Mouse (Mus musculus): ENCODE measurements around the gene Bpifa2. TPM values are rescaled to one million over a fixed set of nuclear protein-coding genes. Genes with fewer than 3 reads are reported as not detected.
A peak's percentile ranks its signal among the peaks of the same experiment; 100 is the strongest.

The Bpifa2 gene
- not detected in 2 replicates for polyA plus RNA-seq (2014; fragmentation: Nextera tagmentation; extraction: Ambion mirVana)

GRCm38 (mm10) chr2:154007965-154008364 is at the start of gene Bpifa2:
TSS of gene Bpifa2 (plus strand) at chr2:154008265.
- H3K4me3 ChIP-seq (ENCODE audit: low read depth, low read length) = no peak within 1 kb of the TSS
- no peaks in the 10 kb centered on the region for H3K27me3 ChIP-seq (ENCODE audit: control insufficient read depth, insufficient read depth, low read length)
- no peak within 1 kb of the TSS for H3K27ac ChIP-seq (ENCODE audit: low read depth, low read length)
- H3K9me3 ChIP-seq (replicated peaks; ENCODE audit: control insufficient read depth, low read length) = no peaks in the 10 kb centered on the region
- no peaks in the 10 kb centered on the region for H3K36me3 ChIP-seq (ENCODE audit: control insufficient read depth, insufficient read depth, low read length)
- WGBS (ENCODE audit: insufficient replicate concordance) = 69% methylated on average over 3 of the region's 3 CpGs
- no peak within 1 kb of the TSS for H3K9ac ChIP-seq (ENCODE audit: low read depth, low read length)
- H3K4me1 ChIP-seq (ENCODE audit: control insufficient read depth, insufficient read depth, low read length) = no peaks in the 10 kb centered on the region
- ATAC-seq (replicated peaks; ENCODE audit: insufficient number of reproducible peaks, low FRiP score, low TSS enrichment) = no peak
- no peak within 1 kb of the TSS for H3K4me2 ChIP-seq

GRCm38 (mm10) chr2:153962821-153963331 is 45.2 kb upstream of the Bpifa2 start:
- Histone ChIP-seq H3K27me3 (ENCODE audit: control insufficient read depth, insufficient read depth, low read length) (no peaks in the 10 kb centered on the region), H3K9me3 (replicated peaks; ENCODE audit: control insufficient read depth, low read length) (no peaks in the 10 kb centered on the region), H3K4me3 (ENCODE audit: low read depth, low read length) (no peak overlapping the region), H3K4me2 (no peak overlapping the region), H3K27ac (ENCODE audit: low read depth, low read length) (no peak overlapping the region), H3K4me1 (ENCODE audit: control insufficient read depth, insufficient read depth, low read length) (no peaks in the 10 kb centered on the region), H3K9ac (ENCODE audit: low read depth, low read length) (no peak overlapping the region), H3K36me3 (ENCODE audit: control insufficient read depth, insufficient read depth, low read length) (no peaks in the 10 kb centered on the region)
- 52% methylated on average over 4 of the region's 4 CpGs for WGBS (ENCODE audit: insufficient replicate concordance)
- no peak for ATAC-seq (replicated peaks; ENCODE audit: insufficient number of reproducible peaks, low FRiP score, low TSS enrichment)

GRCm38 (mm10) chr2:153963334-153963733 is 44.7 kb upstream of the Bpifa2 start:
- Histone ChIP-seq H3K9me3 (replicated peaks; ENCODE audit: control insufficient read depth, low read length) (no peaks in the 10 kb centered on the region), H3K4me3 (ENCODE audit: low read depth, low read length) (no peak overlapping the region), H3K4me2 (no peak overlapping the region), H3K27ac (ENCODE audit: low read depth, low read length) (no peak overlapping the region), H3K27me3 (ENCODE audit: control insufficient read depth, insufficient read depth, low read length) (no peaks in the 10 kb centered on the region), H3K9ac (ENCODE audit: low read depth, low read length) (no peak overlapping the region), H3K36me3 (ENCODE audit: control insufficient read depth, insufficient read depth, low read length) (no peaks in the 10 kb centered on the region), H3K4me1 (ENCODE audit: control insufficient read depth, insufficient read depth, low read length) (no peaks in the 10 kb centered on the region)
- WGBS (ENCODE audit: insufficient replicate concordance) = 73% methylated on average over 1 of the region's 1 CpGs
- no peak for ATAC-seq (replicated peaks; ENCODE audit: insufficient number of reproducible peaks, low FRiP score, low TSS enrichment)

- no peak overlapping the region for H3K27ac ChIP-seq (ENCODE audit: low read depth, low read length)
- ATAC-seq (replicated peaks; ENCODE audit: insufficient number of reproducible peaks, low FRiP score, low TSS enrichment) = no peak
- no peak overlapping the region for H3K4me3 ChIP-seq (ENCODE audit: low read depth, low read length)
- H3K4me2 ChIP-seq = no peak overlapping the region
- no peaks in the 10 kb centered on the region for H3K9me3 ChIP-seq (replicated peaks; ENCODE audit: control insufficient read depth, low read length)
- 69% methylated on average over 5 of the region's 5 CpGs for WGBS (ENCODE audit: insufficient replicate concordance)
- H3K27me3 ChIP-seq (ENCODE audit: control insufficient read depth, insufficient read depth, low read length) = no peaks in the 10 kb centered on the region
- no peaks in the 10 kb centered on the region for H3K4me1 ChIP-seq (ENCODE audit: control insufficient read depth, insufficient read depth, low read length)
- H3K9ac ChIP-seq (ENCODE audit: low read depth, low read length) = no peak overlapping the region
- H3K36me3 ChIP-seq (ENCODE audit: control insufficient read depth, insufficient read depth, low read length) = no peaks in the 10 kb centered on the region
Measured at GRCm38 (mm10) chr2:153970221-153970620, 37.8 kb upstream of the Bpifa2 start.

- no peak within 1 kb of the TSS for H3K27ac ChIP-seq (ENCODE audit: low read depth, low read length)
- no peak for ATAC-seq (replicated peaks; ENCODE audit: insufficient number of reproducible peaks, low FRiP score, low TSS enrichment)
- no peaks in the 10 kb centered on the region for H3K36me3 ChIP-seq (ENCODE audit: control insufficient read depth, insufficient read depth, low read length)
- no peak within 1 kb of the TSS for H3K4me3 ChIP-seq (ENCODE audit: low read depth, low read length)
- H3K4me1 ChIP-seq (ENCODE audit: control insufficient read depth, insufficient read depth, low read length) = no peaks in the 10 kb centered on the region
- H3K4me2 ChIP-seq = no peak within 1 kb of the TSS
- 67% methylated on average over 5 of the region's 5 CpGs for WGBS (ENCODE audit: insufficient replicate concordance)
- no peak within 1 kb of the TSS for H3K9ac ChIP-seq (ENCODE audit: low read depth, low read length)
- no peaks in the 10 kb centered on the region for H3K27me3 ChIP-seq (ENCODE audit: control insufficient read depth, insufficient read depth, low read length)
- H3K9me3 ChIP-seq (replicated peaks; ENCODE audit: control insufficient read depth, low read length) = no peaks in the 10 kb centered on the region
Measured at GRCm38 (mm10) chr2:153974582-153974981, 33.5 kb upstream of the Bpifa2 start, which contains the start of gene Bpifa6. TSS of gene Bpifa6 (plus strand) at chr2:153974945.

- no peak overlapping the region for H3K4me3 ChIP-seq (ENCODE audit: low read depth, low read length)
- no peaks in the 10 kb centered on the region for H3K36me3 ChIP-seq (ENCODE audit: control insufficient read depth, insufficient read depth, low read length)
- H3K27me3 ChIP-seq (ENCODE audit: control insufficient read depth, insufficient read depth, low read length) = no peaks in the 10 kb centered on the region
- 7% methylated on average over 7 of the region's 7 CpGs for WGBS (ENCODE audit: insufficient replicate concordance)
- H3K27ac ChIP-seq (ENCODE audit: low read depth, low read length) = no peak overlapping the region
- no peak overlapping the region for H3K9ac ChIP-seq (ENCODE audit: low read depth, low read length)
- ATAC-seq (replicated peaks; ENCODE audit: insufficient number of reproducible peaks, low FRiP score, low TSS enrichment) = 0 out of 2 replicates have a peak, but pooled peaks have one; percentile 10
- H3K4me1 ChIP-seq (ENCODE audit: control insufficient read depth, insufficient read depth, low read length) = no peaks in the 10 kb centered on the region
- H3K4me2 ChIP-seq = no peak overlapping the region
- H3K9me3 ChIP-seq (replicated peaks; ENCODE audit: control insufficient read depth, low read length) = no peaks in the 10 kb centered on the region
Measured at GRCm38 (mm10) chr2:153995770-153996169, 12.3 kb upstream of the Bpifa2 start.

- Histone ChIP-seq H3K27me3 (ENCODE audit: control insufficient read depth, insufficient read depth, low read length) (no peaks in the 10 kb centered on the region), H3K9ac (ENCODE audit: low read depth, low read length) (no peak overlapping the region), H3K27ac (ENCODE audit: low read depth, low read length) (no peak overlapping the region), H3K4me2 (no peak overlapping the region), H3K4me3 (ENCODE audit: low read depth, low read length) (no peak overlapping the region), H3K4me1 (ENCODE audit: control insufficient read depth, insufficient read depth, low read length) (no peaks in the 10 kb centered on the region), H3K36me3 (ENCODE audit: control insufficient read depth, insufficient read depth, low read length) (no peaks in the 10 kb centered on the region), H3K9me3 (replicated peaks; ENCODE audit: control insufficient read depth, low read length) (no peaks in the 10 kb centered on the region)
- no peak for ATAC-seq (replicated peaks; ENCODE audit: insufficient number of reproducible peaks, low FRiP score, low TSS enrichment)
- WGBS (ENCODE audit: insufficient replicate concordance) = 61% methylated on average over 3 of the region's 3 CpGs
Measured at GRCm38 (mm10) chr2:154000501-154000900, 7.6 kb upstream of the Bpifa2 start.

GRCm38 (mm10) chr2:154001056-154001455 is 7.0 kb upstream of the Bpifa2 start:
- H3K4me1 ChIP-seq (ENCODE audit: control insufficient read depth, insufficient read depth, low read length) = no peaks in the 10 kb centered on the region
- ATAC-seq (replicated peaks; ENCODE audit: insufficient number of reproducible peaks, low FRiP score, low TSS enrichment) = no peak
- H3K27me3 ChIP-seq (ENCODE audit: control insufficient read depth, insufficient read depth, low read length) = no peaks in the 10 kb centered on the region
- no peak overlapping the region for H3K4me3 ChIP-seq (ENCODE audit: low read depth, low read length)
- H3K4me2 ChIP-seq = no peak overlapping the region
- no peak overlapping the region for H3K27ac ChIP-seq (ENCODE audit: low read depth, low read length)
- no peaks in the 10 kb centered on the region for H3K9me3 ChIP-seq (replicated peaks; ENCODE audit: control insufficient read depth, low read length)
- no peak overlapping the region for H3K9ac ChIP-seq (ENCODE audit: low read depth, low read length)
- no peaks in the 10 kb centered on the region for H3K36me3 ChIP-seq (ENCODE audit: control insufficient read depth, insufficient read depth, low read length)

GRCm38 (mm10) chr2:154004456-154004855 is 3.6 kb upstream of the Bpifa2 start:
- no peak for ATAC-seq (replicated peaks; ENCODE audit: insufficient number of reproducible peaks, low FRiP score, low TSS enrichment)
- Histone ChIP-seq H3K9me3 (replicated peaks; ENCODE audit: control insufficient read depth, low read length) (no peaks in the 10 kb centered on the region), H3K4me1 (ENCODE audit: control insufficient read depth, insufficient read depth, low read length) (no peaks in the 10 kb centered on the region), H3K4me2 (no peak overlapping the region), H3K36me3 (ENCODE audit: control insufficient read depth, insufficient read depth, low read length) (no peaks in the 10 kb centered on the region), H3K4me3 (ENCODE audit: low read depth, low read length) (no peak overlapping the region), H3K27me3 (ENCODE audit: control insufficient read depth, insufficient read depth, low read length) (no peaks in the 10 kb centered on the region), H3K9ac (ENCODE audit: low read depth, low read length) (no peak overlapping the region), H3K27ac (ENCODE audit: low read depth, low read length) (no peak overlapping the region)
- 78% methylated on average over 1 of the region's 1 CpGs for WGBS (ENCODE audit: insufficient replicate concordance)
